Mouse (Mus musculus) urinary bladder, postnatal 25 days (tissue): ENCODE results near the gene Gemin5.
"Not testable (repeated sequence)": the region's sequence is repeated elsewhere in the genome, so short reads cannot be mapped to it uniquely, and the experiment has no call there.

ENCODE experiments used
- DNase-seq: peaks from one replicate; pipeline ENCODE4 v3.0.0; 2022; ENCODE audit warnings: low spot score

Gemin5 gene

DNA sequence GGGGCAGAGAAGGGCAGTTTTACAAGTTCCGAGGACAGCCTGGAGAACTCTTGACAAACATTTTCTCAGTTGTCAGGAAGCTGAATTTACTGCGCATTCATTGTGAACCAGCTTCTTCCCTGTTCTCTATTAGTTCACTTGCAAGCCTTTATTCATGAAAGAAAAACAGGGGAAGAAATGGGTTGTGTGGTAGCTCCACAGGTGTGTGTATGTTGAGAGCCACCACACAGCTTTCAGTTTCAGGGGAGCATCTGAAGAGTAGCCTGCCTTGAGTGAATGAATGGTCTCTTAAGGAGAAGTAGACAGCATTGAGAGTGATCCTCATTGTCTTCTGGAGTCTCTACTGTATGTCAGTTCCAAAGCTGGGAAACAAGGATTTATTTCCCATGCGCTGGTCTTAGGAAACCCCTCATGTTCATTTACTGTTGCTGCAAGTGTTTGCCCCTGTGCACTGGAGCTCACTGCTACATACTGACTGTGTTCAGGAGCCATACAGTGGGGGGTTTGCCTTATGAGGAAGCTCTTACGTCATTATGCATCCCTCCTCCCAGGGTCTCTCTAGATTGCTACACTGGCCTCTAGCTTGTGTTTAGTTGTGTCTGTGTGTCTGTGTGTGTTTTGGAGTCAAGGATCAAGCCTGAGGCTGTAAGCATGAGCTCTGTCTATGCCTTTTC is 60.5 kb downstream of the Gemin5 start:
- no peak for DNase-seq

DNA sequence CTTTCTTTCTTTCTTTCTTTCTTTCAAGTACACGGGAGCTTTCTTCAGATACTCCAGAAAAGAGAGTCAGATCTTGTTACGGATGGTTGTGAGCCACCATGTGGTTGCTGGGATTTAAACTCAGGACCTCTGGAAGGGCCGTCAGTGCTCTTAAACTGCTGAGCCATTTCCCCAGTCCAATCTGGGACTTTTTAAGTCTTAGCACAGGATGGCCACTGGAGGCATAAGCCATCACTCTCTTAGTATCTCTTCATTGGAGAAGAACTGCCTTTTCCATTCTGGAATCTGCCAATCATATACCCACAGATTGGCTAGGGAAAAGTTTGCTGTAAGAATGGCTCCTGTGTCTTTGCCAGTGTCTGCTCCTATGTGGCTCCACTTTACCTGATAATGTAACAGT is 61.3 kb downstream of the Gemin5 start:
- DNase-seq: no peak

DNA sequence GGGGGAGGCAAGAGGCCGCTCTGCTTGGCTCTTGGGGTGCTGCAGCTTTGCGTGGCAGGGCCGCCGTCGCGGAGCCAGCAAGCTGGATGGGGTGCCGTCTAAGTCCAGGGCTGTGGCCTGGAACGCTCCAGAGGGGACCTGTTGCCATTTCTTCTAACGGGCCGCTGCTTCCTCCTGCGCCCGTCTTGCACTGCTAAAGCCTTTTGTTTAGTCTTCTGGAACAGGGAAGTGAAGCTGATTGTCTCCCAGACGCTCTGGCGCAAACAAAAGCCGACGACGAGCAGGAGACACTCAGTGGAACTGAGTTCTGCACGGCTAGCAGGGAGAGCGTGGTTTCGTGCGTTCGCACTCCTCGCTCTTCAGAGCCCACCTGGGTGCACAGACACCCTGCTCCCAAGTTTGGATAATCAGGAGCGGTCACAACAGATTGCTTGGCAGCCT is 64.0 kb downstream of the Gemin5 start:
- no peak for DNase-seq

DNA sequence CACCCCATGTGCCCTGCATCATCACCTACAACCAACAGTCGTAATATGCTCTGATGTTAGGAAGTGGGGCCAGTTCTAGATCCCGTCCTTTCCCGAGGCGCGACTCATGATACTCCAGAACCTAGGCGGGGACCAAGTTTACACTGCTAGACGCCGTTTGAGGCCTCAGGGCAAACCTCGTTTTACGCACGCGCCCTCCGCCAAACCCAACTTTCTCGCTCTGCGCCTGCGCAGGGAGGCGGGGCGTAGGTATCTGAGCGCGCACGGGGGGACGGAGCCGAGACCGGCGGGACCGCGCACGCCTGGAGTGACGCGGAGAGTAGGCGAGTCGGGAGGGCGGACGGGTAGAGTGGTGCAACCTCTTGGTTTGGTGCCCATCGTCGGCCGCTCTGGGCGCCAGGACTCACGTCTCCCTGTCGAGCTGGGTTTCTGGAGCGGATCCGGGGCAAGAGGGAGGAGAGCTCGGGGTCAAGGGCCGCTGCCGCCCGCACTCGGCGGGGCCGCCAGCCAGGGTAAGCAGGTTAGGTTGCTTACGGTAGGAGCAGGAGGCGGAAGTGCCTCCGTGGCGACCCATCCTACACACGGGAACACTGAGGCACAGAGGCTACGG is 64.5 kb downstream of the Gemin5 start, which contains the start of gene Cnot8:
Cnot8 (plus strand) TSS at position 457 of the 610 bp plus-strand sequence.
- DNase-seq: peak; percentile 98

DNA sequence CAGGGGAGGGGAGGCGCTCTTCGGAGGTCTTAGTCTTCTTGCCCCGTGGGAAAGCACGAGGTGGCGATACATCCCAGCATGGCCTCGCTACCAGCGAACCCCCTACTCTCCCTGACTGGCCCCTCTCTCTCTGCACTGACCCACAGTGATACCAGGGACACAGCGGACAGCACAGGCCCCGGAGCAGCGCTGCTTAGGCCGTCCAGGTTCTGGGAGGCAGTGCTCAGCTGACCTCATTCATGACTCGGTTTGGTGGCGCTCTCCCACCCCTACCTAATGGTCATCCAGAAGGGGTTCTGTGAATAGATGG is 65.0 kb downstream of the Gemin5 start:
- no peak for DNase-seq

DNA sequence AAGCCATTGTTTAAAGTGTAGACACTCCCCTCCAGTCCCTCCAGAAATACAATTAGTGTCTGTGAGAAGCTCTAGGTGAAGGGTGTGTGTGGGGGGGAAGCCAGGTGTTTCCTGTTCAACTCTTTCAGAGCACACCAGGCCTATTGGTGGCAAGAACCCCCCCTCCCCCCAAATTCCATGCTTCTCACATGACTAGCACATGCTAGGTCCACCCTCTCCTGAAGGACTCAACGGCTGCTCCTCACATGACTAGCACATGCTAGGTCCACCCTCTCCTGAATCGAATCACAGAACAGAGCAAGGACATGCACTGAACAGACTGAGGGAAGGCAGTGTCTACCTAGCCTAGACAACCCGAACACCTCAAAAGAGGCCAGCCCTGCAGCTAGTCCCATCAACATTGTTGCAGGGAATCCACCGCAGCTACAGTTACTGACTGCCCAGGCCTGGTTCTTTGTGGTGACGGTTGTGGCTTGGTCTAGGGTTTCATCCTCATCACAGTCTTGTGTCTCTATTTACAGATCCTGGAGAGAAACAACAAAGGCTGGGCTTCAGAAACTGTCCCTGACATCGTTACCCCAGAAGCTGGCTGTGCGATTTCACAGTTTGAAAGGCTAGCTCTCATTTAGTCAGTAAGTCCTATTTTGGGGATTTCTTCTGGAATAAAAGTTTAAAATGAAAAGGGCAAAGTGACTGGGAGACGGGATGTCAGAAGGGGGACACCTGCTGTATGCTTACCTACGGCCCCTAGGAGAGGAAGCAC is 65.6 kb downstream of the Gemin5 start:
- DNase-seq: no peak

DNA sequence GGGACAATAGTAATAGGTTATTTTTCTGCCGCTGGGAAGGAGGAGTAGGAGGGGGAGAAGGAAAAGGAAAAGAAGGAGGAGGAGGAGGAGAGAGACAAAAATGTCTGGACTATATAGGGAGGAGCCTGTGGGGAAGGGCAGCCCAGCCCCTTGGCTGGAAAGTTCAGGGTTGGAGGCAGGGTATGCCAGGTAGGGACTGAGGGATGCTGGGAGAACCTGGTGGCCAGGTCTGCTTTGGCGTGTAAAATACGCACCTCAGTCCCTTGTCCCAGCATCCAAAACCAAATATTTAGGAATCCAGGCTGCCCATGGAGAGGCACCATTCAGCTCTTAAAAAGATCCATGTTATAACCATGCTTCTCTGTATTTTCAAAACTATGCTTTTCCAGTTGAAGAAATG is 66.2 kb downstream of the Gemin5 start:
- DNase-seq: no peak

DNA sequence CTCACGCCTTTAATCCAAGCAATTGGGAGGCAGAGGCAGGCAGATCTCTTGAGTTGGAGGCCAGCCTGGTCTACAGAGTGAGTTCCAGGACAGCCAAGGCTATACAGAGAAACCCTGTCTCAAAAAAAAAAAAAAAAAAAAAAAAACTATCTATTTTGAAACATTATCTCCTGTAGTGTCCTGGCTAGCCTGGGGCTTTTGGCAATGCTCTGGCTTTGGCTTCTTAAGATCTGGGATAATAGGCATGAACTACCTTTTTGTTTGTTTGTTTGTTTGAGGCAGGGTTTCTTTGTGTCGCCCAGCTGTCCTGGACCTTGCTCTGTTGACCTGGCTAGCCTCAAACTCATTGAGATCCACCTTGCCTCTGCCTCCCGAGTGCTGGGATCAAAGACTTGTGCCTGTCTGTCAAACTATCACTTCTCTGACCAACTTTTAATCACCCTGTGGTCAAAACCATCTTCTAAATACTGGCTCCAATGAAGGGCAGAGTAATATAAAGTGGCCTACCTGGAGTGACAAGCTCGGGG is 67.1 kb downstream of the Gemin5 start:
- DNase-seq: no peak

DNA sequence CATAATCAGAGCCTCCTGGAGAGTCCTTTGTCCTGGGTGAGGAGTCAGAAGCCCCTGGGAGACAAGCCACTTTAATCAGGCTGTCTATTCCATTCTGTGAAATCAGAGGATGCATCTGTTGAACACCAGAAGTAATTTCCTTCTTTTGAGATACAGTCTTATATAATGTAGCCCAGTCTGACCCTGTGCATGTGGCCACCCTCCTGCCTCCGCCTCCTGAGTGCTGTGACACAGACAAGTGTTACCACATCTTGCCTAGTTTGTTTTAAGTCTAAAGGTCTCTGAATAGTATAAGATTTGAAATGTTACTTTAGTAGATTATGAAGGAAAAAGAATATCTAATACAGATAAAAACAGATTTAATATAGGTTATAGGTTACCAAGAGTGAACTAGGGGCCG is 68.3 kb downstream of the Gemin5 start:
- DNase-seq: no peak

DNA sequence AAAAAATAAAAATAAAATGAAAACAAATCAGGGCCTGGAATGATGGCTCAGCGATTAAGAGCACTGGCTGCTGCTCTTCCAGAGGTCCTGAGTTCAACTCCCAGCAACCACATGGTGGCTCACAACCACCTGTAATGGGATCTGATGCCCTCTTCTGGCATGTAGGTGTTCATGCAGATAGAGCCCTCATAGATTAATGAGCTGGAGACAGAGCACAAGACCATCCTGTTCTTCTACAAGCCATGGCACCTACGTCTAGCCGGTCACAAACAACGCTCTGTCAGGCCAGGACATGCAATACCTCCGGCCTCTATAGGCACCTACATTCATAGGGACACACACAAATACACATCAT is 70.0 kb downstream of the Gemin5 start:
- not testable (repeated sequence) for DNase-seq

DNA sequence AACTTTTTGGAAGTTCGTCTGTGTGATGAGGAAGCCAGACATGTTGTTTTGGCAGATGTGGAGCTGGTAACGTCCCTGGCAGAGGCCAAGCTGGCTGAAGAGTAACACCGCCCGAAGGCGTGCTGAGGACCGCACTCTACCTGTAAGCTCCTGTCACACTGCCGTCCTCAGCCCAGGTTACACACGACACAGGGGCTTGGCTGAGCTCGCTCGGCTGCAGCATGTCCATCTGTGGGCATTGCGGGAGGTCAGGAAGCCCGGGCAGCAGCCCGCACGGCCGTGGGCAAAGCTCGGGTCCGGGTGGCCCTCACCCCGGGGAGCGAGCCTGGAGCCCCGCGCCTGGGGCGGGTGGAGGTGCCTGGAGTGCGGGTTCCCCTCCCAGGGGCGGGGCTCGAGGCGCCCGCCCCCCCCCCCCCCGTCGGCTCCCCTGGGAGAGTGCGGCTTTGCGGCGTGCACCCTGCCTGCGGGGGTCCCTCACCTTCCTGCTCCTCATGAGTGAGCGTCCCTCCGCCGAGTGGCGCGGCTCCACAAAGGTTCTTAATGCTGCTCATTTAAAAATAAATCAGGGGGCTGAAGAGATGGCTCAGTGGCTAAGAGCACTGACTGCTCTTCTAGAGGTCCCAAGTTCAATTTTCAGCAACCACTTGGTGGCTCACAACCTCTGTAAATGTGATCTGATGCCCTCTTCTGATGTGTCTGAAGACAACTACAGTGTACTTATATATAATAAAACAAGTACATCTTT is 70.5 kb downstream of the Gemin5 start:
- no peak for DNase-seq

DNA sequence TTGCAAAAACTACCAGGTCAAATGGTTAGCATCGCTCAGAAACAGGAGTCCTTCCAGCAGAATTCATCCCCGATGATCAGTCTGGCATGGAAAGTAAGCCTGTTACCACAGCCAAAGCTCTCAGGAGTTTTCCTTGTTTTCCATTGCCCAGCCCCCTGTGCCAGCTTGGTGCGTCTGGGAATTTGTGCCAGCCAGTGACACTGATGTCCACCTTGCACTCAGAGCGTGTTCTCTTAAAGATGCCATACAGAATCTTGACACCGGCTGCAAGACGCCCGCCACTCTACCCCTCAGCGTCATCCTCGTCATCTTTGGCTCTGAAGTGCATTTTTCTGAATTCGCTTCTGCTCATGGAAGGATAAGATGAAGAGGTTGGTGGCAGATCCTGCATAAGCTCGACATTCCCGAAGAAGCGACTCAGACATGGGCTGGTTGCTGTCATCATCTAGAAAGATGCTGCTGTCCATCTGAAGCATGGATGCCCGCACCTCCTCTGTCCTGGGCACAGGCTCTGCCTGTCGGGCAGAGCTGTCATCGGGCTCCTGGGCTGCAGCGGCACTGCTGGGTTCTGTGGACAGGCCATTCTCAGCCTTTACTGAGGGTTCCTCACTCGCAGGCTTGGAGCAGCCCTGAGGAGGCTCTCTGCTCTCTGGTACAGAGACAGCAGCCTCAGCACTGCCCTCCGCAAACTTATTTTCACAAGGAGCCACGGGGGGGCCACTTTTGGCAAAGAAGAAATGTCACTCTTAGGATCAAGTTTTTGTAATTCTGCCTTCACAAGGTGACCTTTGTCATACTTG is 71.3 kb downstream of the Gemin5 start:
- no peak for DNase-seq

DNA sequence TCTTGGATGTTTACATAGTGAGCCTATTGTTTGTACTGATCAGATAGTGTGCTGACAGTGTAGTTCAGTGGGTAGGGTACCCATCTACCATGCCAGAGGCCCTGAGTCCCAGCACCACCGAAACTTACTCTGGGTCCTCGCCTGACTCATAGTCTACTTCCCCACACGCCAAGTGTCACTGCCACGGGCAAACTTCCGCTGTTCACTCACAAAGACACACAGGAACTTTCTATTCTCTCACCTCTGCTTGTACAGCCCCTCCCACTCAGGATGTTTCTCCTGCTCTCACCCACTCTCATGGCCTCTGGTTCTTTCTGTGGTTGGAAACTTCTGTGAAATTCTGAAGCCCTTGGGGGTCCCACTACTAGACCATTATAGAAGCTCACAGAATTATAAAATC is 72.2 kb downstream of the Gemin5 start:
- DNase-seq: no peak

DNA sequence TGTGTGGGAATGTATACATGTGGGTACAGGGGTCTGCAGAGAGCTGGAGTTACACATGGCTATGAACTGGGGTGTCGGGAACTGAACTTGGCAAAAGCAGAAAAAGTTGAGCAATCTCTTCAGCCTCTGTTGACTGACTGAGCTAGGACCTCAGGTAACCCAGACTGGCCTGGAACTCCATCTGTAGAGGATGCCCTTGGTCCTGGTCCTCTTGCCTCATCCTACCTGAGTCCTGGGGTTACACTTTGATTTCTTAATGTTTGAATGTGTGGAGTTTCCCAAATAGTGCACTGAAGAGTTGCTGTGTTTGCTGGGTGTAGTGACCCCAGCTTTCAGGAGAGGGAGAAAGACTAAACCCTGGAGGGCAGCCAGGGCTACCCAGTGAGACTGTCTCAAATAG is 72.8 kb downstream of the Gemin5 start:
- DNase-seq: no peak

DNA sequence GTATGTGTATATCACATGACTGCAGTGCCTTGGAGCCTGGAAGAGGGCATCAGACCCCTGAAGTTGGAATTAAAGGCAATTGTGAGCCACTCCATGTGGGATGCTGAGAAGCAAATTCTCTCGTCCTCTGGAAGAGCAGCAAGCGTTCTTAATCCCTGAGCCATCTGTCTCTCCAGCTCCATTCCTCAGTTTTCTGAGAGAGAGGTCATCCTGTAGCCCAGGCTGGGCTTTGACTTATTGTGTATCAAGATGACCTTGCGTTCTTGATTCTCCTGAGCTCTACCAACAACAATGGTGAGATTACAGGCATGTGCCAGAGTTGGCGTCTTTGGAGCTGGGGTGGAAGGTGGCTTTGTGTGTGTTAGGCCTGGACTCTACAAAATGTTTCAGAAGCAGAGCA is 73.6 kb downstream of the Gemin5 start:
- no peak for DNase-seq

DNA sequence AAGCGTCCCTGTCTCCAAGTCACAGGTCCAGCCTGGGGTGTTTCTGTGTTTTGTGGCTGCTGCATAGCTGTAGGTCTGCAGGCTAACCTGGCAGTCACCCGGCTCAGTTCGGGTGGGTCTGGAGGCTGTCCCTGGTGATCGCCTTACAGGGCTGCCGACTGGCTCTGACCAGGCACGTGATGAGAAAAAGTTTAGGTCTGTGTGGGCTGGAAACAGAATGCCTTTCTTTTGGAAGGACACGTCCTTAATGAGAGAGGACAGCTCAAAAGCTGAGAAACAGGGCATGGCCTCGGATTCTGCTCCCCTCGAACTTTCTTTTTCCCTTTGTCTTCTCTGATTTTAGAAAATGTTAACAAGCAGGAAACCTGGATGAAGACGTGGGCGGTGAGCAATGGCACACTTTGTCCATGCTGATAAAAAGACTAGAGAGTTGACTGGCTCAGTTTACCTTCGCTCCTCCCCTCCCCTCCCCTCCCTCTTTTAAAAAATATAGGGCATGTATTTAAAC is 75.3 kb downstream of the Gemin5 start, which contains the start of gene Gm12248:
Gm12248 (minus strand) TSS at position 114 of the 508 bp plus-strand sequence.
- peak; percentile 25 for DNase-seq

DNA sequence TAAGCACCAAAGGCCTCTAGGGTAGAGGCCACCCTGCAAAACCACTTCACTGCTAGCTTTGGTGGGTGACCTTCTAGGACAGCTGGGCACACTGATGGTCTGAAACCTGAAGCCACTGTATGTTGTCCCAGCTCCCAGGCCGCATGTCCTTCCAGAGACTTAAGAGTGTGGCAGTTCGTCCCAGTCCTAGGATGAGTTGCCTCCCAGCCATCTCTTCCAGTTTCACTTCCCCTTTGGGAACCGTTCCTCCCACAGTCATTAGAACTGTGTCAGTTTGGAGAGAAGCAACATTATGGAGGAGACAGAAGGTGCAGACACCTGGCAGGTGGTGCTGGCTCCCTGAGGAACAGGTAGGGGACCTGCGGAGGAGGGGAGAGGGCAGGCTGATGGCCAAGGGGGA is 75.8 kb downstream of the Gemin5 start:
- no peak for DNase-seq

DNA sequence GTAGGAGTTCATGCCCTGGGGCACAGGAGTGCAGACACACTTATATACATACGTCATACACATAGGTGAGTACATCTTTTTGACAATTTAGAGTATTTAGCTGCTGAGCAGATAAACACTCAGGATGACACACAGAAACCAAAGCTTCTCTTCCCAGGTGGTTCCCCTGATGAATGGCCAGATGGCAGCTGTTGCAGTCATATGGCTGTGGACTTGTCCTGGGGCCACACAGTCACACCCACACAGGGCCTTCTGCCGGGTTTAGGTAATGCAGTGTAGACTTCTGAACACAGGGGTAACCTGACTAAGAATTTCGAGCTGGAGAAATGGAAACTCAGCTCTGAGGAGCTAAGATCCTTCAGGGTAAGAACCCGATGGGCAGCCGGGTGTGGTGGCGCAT is 86.6 kb downstream of the Gemin5 start:
- no peak for DNase-seq

DNA sequence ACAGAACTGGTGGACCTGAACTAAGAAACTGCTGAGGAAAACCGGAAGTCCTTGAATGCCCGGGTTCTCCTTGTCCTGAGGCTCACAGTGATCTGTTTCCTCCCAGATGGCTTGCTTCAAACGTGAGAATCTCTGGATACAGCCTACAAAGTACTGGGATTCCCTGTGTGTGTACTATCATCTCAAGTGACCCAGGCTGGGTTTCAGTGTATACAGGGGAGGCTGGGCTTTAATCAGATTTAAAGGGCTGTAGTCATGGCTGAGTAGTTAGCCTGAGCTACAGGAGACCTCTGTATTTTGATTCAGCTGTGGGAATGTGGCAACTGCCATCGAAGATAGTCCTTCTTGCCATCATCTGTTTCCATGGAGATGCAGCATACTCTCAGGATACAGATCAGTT is 91.1 kb downstream of the Gemin5 start:
- no peak for DNase-seq

DNA sequence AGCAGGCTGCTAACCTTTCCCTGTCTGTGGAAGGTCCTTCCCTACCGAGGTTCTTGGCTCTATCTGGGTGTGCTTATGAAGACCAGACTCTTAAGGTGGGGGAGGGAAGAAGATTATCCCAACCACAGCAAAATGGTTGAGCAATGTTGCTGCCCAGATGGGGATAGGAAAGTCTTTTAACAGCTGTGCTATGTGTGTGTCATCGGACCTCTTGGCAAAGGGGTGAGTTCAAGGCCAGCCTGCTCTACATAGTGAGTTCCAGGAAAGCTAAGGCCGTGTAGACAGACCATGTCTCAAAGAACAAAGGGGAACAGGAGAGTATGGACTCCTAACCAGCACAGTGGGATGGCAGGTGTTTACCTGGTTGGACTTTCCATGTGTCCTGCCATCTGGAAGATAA is 95.4 kb downstream of the Gemin5 start:
- no peak for DNase-seq
